Mouse (Mus musculus): ENCODE data around the gene Ccnh.
"Not testable (repeated sequence)": the region's sequence is repeated elsewhere in the genome, so short reads cannot be mapped to it uniquely, and the experiment has no call there.

Ccnh gene

GRCm38 (mm10) chr13:85188903-85189643 lies at the start of gene Ccnh:
Ccnh (plus strand) TSS chr13:85189408.
- DNase-seq (ENCODE audit: low spot score), result peak; percentile 94

- DNase-seq (ENCODE audit: low spot score), result not testable (repeated sequence)
These were observed 45.8 kb upstream of the Ccnh start for GRCm38 (mm10) chr13:85143361-85143760.

- no peak for DNase-seq (ENCODE audit: low spot score)
These were observed 42.7 kb upstream of the Ccnh start for GRCm38 (mm10) chr13:85146471-85146870.

GRCm38 (mm10) chr13:85154746-85155145 lies 34.5 kb upstream of the Ccnh start:
- DNase-seq (ENCODE audit: low spot score), result no peak

GRCm38 (mm10) chr13:85159971-85160370 lies 29.2 kb upstream of the Ccnh start:
- no peak for DNase-seq (ENCODE audit: low spot score)

- no peak for DNase-seq (ENCODE audit: low spot score)
These were observed 24.6 kb upstream of the Ccnh start for GRCm38 (mm10) chr13:85164512-85165124.

GRCm38 (mm10) chr13:85189644-85190121 lies 475 bp downstream of the Ccnh start:
- peak; percentile 17 for DNase-seq (ENCODE audit: low spot score)

- DNase-seq (ENCODE audit: low spot score), result no peak
These were observed 2.0 kb downstream of the Ccnh start for GRCm38 (mm10) chr13:85191253-85191652.

- DNase-seq (ENCODE audit: low spot score), result no peak
These were observed 18.3 kb downstream of the Ccnh start for GRCm38 (mm10) chr13:85207493-85207892.

GRCm38 (mm10) chr13:85208656-85209055 lies 19.4 kb downstream of the Ccnh start:
- no peak for DNase-seq (ENCODE audit: low spot score)

- DNase-seq (ENCODE audit: low spot score), result no peak
These were observed 21.1 kb downstream of the Ccnh start for GRCm38 (mm10) chr13:85210353-85210752.

- DNase-seq (ENCODE audit: low spot score), result no peak
These were observed 29.4 kb downstream of the Ccnh start for GRCm38 (mm10) chr13:85218656-85219055.

- DNase-seq (ENCODE audit: low spot score), result no peak
These were observed 49.6 kb downstream of the Ccnh start for GRCm38 (mm10) chr13:85238760-85239159.

All from lung, postnatal 25 days (tissue).